Mouse (Mus musculus): ENCODE results near the gene Timp2.
"Not testable (repeated sequence)": the region's sequence is repeated elsewhere in the genome, so short reads cannot be mapped to it uniquely, and the experiment has no call there.

Gene Timp2

GRCm38 (mm10) chr11:118355640-118356039 is at the start of gene Timp2:
TSS of gene Timp2 (minus strand) at chr11:118355740.
- in situ Hi-C loops (cut with MboI; ENCODE audit: low sequenced_read_pairs), result no loop called here

- in situ Hi-C loops (cut with MboI; ENCODE audit: low sequenced_read_pairs), result no loop called here
These were observed 49.8 kb upstream of the Timp2 start for GRCm38 (mm10) chr11:118405311-118405710.

- in situ Hi-C loops (cut with MboI; ENCODE audit: low sequenced_read_pairs), result no loop called here
These were observed 48.7 kb upstream of the Timp2 start for GRCm38 (mm10) chr11:118403951-118404899.

- in situ Hi-C loops (cut with MboI; ENCODE audit: low sequenced_read_pairs), result no loop called here
These were observed 47.6 kb upstream of the Timp2 start for GRCm38 (mm10) chr11:118403183-118403582.

- in situ Hi-C loops (cut with MboI; ENCODE audit: low sequenced_read_pairs), result no loop called here
These were observed 46.3 kb upstream of the Timp2 start, which contains the start of gene Lgals3bp for GRCm38 (mm10) chr11:118401760-118402280. TSS of gene Lgals3bp (minus strand) at chr11:118402092.

- in situ Hi-C loops (cut with MboI; ENCODE audit: low sequenced_read_pairs), result no loop called here
These were observed 45.7 kb upstream of the Timp2 start for GRCm38 (mm10) chr11:118401195-118401594.

- in situ Hi-C loops (cut with MboI; ENCODE audit: low sequenced_read_pairs), result no loop called here
These were observed 45.0 kb upstream of the Timp2 start for GRCm38 (mm10) chr11:118400566-118400936.

GRCm38 (mm10) chr11:118399891-118400565 is 44.5 kb upstream of the Timp2 start:
- in situ Hi-C loops (cut with MboI; ENCODE audit: low sequenced_read_pairs), result no loop called here

GRCm38 (mm10) chr11:118397806-118398530 is 42.4 kb upstream of the Timp2 start:
- in situ Hi-C loops (cut with MboI; ENCODE audit: low sequenced_read_pairs), result no loop called here

- in situ Hi-C loops (cut with MboI; ENCODE audit: low sequenced_read_pairs), result no loop called here
These were observed 39.0 kb upstream of the Timp2 start for GRCm38 (mm10) chr11:118394538-118394937.

GRCm38 (mm10) chr11:118393991-118394390 is 38.5 kb upstream of the Timp2 start:
- in situ Hi-C loops (cut with MboI; ENCODE audit: low sequenced_read_pairs), result no loop called here

- in situ Hi-C loops (cut with MboI; ENCODE audit: low sequenced_read_pairs), result not testable (repeated sequence)
These were observed 32.3 kb upstream of the Timp2 start for GRCm38 (mm10) chr11:118387816-118388215.

- in situ Hi-C loops (cut with MboI; ENCODE audit: low sequenced_read_pairs), result no loop called here
These were observed 23.9 kb upstream of the Timp2 start for GRCm38 (mm10) chr11:118379251-118380009.

GRCm38 (mm10) chr11:118378656-118379055 is 23.1 kb upstream of the Timp2 start:
- in situ Hi-C loops (cut with MboI; ENCODE audit: low sequenced_read_pairs), result no loop called here

- in situ Hi-C loops (cut with MboI; ENCODE audit: low sequenced_read_pairs), result not testable (repeated sequence)
These were observed 20.8 kb upstream of the Timp2 start for GRCm38 (mm10) chr11:118376323-118376722.

GRCm38 (mm10) chr11:118375881-118376280 is 20.3 kb upstream of the Timp2 start:
- in situ Hi-C loops (cut with MboI; ENCODE audit: low sequenced_read_pairs), result no loop called here

GRCm38 (mm10) chr11:118375461-118375860 is 19.9 kb upstream of the Timp2 start:
- in situ Hi-C loops (cut with MboI; ENCODE audit: low sequenced_read_pairs), result no loop called here

- in situ Hi-C loops (cut with MboI; ENCODE audit: low sequenced_read_pairs), result no loop called here
These were observed 19.5 kb upstream of the Timp2 start for GRCm38 (mm10) chr11:118375006-118375405.

GRCm38 (mm10) chr11:118374506-118374905 is 19.0 kb upstream of the Timp2 start:
- in situ Hi-C loops (cut with MboI; ENCODE audit: low sequenced_read_pairs), result no loop called here

- in situ Hi-C loops (cut with MboI; ENCODE audit: low sequenced_read_pairs), result no loop called here
These were observed 17.1 kb upstream of the Timp2 start for GRCm38 (mm10) chr11:118372641-118373040.
